Mouse (Mus musculus): ENCODE measurements around the gene Tex33.

- TF ChIP-seq POLR2A (IDR thresholded peaks at IDR 0.05; ENCODE audit: borderline replicate concordance, control insufficient read depth, low read depth, low read length) (no peak), CTCF (IDR thresholded peaks at IDR 0.05; ENCODE audit: control insufficient read depth, insufficient read depth, low read length) (no peak)
Observed at GRCm38 (mm10) chr15:78424507-78424906, 28.8 kb upstream of the Tex33 start.

Measured in bone marrow, adult 2 months (tissue).